Mouse (Mus musculus): ENCODE measurements around the gene Gm11554. TPM values are rescaled to one million over a fixed set of nuclear protein-coding genes. Genes with fewer than 3 reads are reported as not detected.

The Gm11554 gene
- polyA plus RNA-seq (2015; fragmentation: Nextera tagmentation; extraction: Ambion mirVana) = not detected in 2 replicates

GRCm38 (mm10) chr11:99804346-99804745 lies at the start of gene Gm11554:
TSS of gene Gm11554 (minus strand) at chr11:99804446.

GRCm38 (mm10) chr11:99851508-99851907 lies 47.3 kb upstream of the Gm11554 start, which contains the start of gene Krtap4-16:
TSS of gene Krtap4-16 (minus strand) at chr11:99851608.

DNA sequence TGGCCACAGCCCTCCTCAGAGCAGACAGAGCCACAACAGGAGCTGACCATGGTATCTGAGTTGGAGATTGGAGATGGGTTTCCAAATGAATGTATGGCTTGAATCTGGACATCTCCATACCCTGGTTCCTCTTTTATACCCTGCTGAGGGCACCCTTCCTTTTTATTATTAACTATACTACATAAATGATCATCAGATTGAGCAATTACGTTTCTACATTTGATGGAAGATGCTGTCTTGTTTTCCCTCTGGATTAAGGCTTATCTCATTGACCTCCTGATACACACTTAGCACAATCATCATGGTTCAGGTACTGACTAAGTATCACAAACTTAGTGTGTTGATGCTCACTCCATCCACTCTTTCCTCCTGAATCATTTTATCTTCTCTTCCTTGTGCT lies 33.7 kb upstream of the Gm11554 start, which contains the start of gene 2300003K06Rik:
Gene 2300003K06Rik, minus strand, starts transcription at position 101 of the 400 bp plus-strand sequence.

GRCm38 (mm10) chr11:99815566-99815965 lies 11.3 kb upstream of the Gm11554 start, which contains the start of gene Gm11564:
TSS of gene Gm11564 (minus strand) at chr11:99815666.

GRCm38 (mm10) chr11:99809792-99810191 lies 5.5 kb upstream of the Gm11554 start, which contains the start of gene Krtap4-13:
TSS of gene Krtap4-13 (minus strand) at chr11:99809892.

DNA sequence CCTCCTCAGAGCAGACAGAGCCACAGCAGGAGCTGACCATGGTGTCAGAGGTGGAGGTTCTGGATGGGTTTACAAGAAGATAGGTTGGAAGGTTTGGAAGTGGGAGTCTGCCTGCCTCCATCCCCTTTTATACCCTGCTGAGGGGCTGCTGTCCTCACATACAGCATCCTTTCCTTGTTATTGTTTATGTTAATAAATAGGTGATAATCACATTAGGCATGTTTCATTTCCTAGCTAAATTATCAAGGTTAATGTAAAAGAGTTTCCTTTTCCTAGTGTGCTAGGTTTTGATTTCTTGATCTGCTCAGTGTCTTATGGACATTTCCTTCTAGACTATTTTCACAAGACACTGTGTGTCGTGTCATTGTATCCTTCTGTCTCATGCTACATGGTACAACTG lies 5.4 kb downstream of the Gm11554 start, which contains the start of gene Gm11569:
Gene Gm11569, minus strand, starts transcription at position 101 of the 400 bp plus-strand sequence.

DNA sequence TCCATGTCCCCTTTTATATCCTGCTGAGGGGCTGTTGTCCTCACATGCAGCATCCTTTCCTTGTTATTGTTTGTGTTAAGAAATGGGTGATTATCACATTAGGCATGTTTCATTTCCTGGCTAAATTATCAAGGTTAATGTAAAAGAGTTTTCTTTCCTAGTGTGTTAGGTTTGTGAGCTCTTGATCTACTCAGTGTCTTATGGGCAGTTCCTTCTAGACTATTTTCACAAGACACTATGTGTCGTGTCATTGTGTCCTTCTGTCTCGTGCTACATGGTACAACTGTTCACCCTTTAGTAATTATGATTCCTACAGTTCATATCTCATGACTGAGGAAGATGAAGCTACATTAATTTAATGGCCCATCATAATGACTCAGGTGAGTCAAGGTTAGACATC lies 10.9 kb downstream of the Gm11554 start, which contains the start of gene Gm11596:
Gene Gm11596, minus strand, starts transcription at position 101 of the 400 bp plus-strand sequence.

GRCm38 (mm10) chr11:99784900-99785299 lies 19.3 kb downstream of the Gm11554 start, which contains the start of gene Krtap4-9:
TSS of gene Krtap4-9 (plus strand) at chr11:99785200.

GRCm38 (mm10) chr11:99780604-99781003 lies 23.6 kb downstream of the Gm11554 start, which contains the start of gene Krtap4-8:
TSS of gene Krtap4-8 (minus strand) at chr11:99780704.

DNA sequence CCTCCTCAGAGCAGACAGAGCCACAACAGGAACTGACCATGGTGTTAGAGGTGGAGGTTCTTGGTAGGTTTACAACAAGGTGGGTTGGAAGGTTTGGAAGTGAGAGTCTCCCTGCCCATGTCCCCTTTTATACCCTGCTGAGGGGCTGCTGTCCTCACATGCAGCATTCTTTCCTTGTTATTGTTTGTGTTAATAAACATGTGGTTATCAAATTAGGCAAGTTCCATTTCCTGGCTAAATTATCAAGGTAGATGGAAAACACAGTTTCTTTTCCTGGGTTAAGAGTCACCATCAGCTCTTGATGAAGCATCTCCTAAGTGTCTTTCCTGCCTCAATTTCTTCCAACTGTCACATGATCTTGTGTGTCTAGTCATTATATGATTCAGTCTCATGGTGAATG lies 31.4 kb downstream of the Gm11554 start, which contains the start of gene Gm11595:
Gene Gm11595, minus strand, starts transcription at position 101 of the 400 bp plus-strand sequence.

Other genes with a start within 250 kb of the Gm11554 start
- gene Krtap3-2, start 247.6 kb downstream of the Gm11554 start, polyA plus RNA-seq (2015; fragmentation: Nextera tagmentation; extraction: Ambion mirVana) = not detected in 2 replicates
- gene Gm11939, start 245.0 kb downstream of the Gm11554 start, polyA plus RNA-seq (2015; fragmentation: Nextera tagmentation; extraction: Ambion mirVana) = not detected in 2 replicates
- not detected in 2 replicates for gene Krtap3-1, start 237.8 kb downstream of the Gm11554 start, polyA plus RNA-seq (2015; fragmentation: Nextera tagmentation; extraction: Ambion mirVana)
- not detected in 2 replicates for gene Krtap1-5, start 223.4 kb downstream of the Gm11554 start, polyA plus RNA-seq (2015; fragmentation: Nextera tagmentation; extraction: Ambion mirVana)
- gene Krtap1-4, start 220.8 kb downstream of the Gm11554 start, polyA plus RNA-seq (2015; fragmentation: Nextera tagmentation; extraction: Ambion mirVana) = not detected in 2 replicates
- not detected in 2 replicates for gene Krtap1-3, start 213.1 kb downstream of the Gm11554 start, polyA plus RNA-seq (2015; fragmentation: Nextera tagmentation; extraction: Ambion mirVana)
- not detected in 2 replicates for gene Krtap9-3, start 206.3 kb downstream of the Gm11554 start, polyA plus RNA-seq (2015; fragmentation: Nextera tagmentation; extraction: Ambion mirVana)
- not detected in 2 replicates for gene Gm11938, start 201.1 kb downstream of the Gm11554 start, polyA plus RNA-seq (2015; fragmentation: Nextera tagmentation; extraction: Ambion mirVana)
- gene Gm11937, start 194.3 kb downstream of the Gm11554 start, polyA plus RNA-seq (2015; fragmentation: Nextera tagmentation; extraction: Ambion mirVana) = not detected in 2 replicates
- not detected in 2 replicates for gene Krtap2-4, start 189.6 kb downstream of the Gm11554 start, polyA plus RNA-seq (2015; fragmentation: Nextera tagmentation; extraction: Ambion mirVana)
- not detected in 2 replicates for gene Gm11562, start 184.0 kb downstream of the Gm11554 start, polyA plus RNA-seq (2015; fragmentation: Nextera tagmentation; extraction: Ambion mirVana)
- gene Krtap4-1, start 176.2 kb downstream of the Gm11554 start, polyA plus RNA-seq (2015; fragmentation: Nextera tagmentation; extraction: Ambion mirVana) = not detected in 2 replicates
- gene Krtap4-2, start 169.4 kb downstream of the Gm11554 start, polyA plus RNA-seq (2015; fragmentation: Nextera tagmentation; extraction: Ambion mirVana) = not detected in 2 replicates
- gene Krtap4-7, start 160.4 kb downstream of the Gm11554 start, polyA plus RNA-seq (2015; fragmentation: Nextera tagmentation; extraction: Ambion mirVana) = not detected in 2 replicates
- gene Gm11555, start 154.2 kb downstream of the Gm11554 start, polyA plus RNA-seq (2015; fragmentation: Nextera tagmentation; extraction: Ambion mirVana) = not detected in 2 replicates
- not detected in 2 replicates for gene Gm11563, start 145.5 kb downstream of the Gm11554 start, polyA plus RNA-seq (2015; fragmentation: Nextera tagmentation; extraction: Ambion mirVana)
- gene Krtap4-6, start 138.5 kb downstream of the Gm11554 start, polyA plus RNA-seq (2015; fragmentation: Nextera tagmentation; extraction: Ambion mirVana) = not detected in 2 replicates
- not detected in 2 replicates for gene Gm14190, start 113.7 kb downstream of the Gm11554 start, polyA plus RNA-seq (2015; fragmentation: Nextera tagmentation; extraction: Ambion mirVana)
- gene Gm14180, start 70.2 kb downstream of the Gm11554 start, polyA plus RNA-seq (2015; fragmentation: Nextera tagmentation; extraction: Ambion mirVana) = not detected in 2 replicates
- gene Gm11595, start 31.5 kb downstream of the Gm11554 start, polyA plus RNA-seq (2015; fragmentation: Nextera tagmentation; extraction: Ambion mirVana) = not detected in 2 replicates
- not detected in 2 replicates for gene Krtap4-8, start 23.7 kb downstream of the Gm11554 start, polyA plus RNA-seq (2015; fragmentation: Nextera tagmentation; extraction: Ambion mirVana)
- not detected in 2 replicates for gene Krtap4-9, start 19.2 kb downstream of the Gm11554 start, polyA plus RNA-seq (2015; fragmentation: Nextera tagmentation; extraction: Ambion mirVana)
- not detected in 2 replicates for gene Gm11596, start 11.0 kb downstream of the Gm11554 start, polyA plus RNA-seq (2015; fragmentation: Nextera tagmentation; extraction: Ambion mirVana)
- not detected in 2 replicates for gene Gm11569, start 5.5 kb downstream of the Gm11554 start, polyA plus RNA-seq (2015; fragmentation: Nextera tagmentation; extraction: Ambion mirVana)
- not detected in 2 replicates for gene Krtap4-13, start 5.4 kb upstream of the Gm11554 start, polyA plus RNA-seq (2015; fragmentation: Nextera tagmentation; extraction: Ambion mirVana)
- gene Gm11564, start 11.2 kb upstream of the Gm11554 start, polyA plus RNA-seq (2015; fragmentation: Nextera tagmentation; extraction: Ambion mirVana) = not detected in 2 replicates
- gene 2300003K06Rik, start 33.6 kb upstream of the Gm11554 start, polyA plus RNA-seq (2015; fragmentation: Nextera tagmentation; extraction: Ambion mirVana) = not detected in 2 replicates
- not detected in 2 replicates for gene Krtap4-16, start 47.2 kb upstream of the Gm11554 start, polyA plus RNA-seq (2015; fragmentation: Nextera tagmentation; extraction: Ambion mirVana)
- gene Gm11568, start 53.5 kb upstream of the Gm11554 start, polyA plus RNA-seq (2015; fragmentation: Nextera tagmentation; extraction: Ambion mirVana) = not detected in 2 replicates
- gene Gm11559, start 60.0 kb upstream of the Gm11554 start, polyA plus RNA-seq (2015; fragmentation: Nextera tagmentation; extraction: Ambion mirVana) = not detected in 2 replicates
- gene Krtap9-1, start 68.9 kb upstream of the Gm11554 start, polyA plus RNA-seq (2015; fragmentation: Nextera tagmentation; extraction: Ambion mirVana) = not detected in 2 replicates
- gene Gm11567, start 74.7 kb upstream of the Gm11554 start, polyA plus RNA-seq (2015; fragmentation: Nextera tagmentation; extraction: Ambion mirVana) = not detected in 2 replicates
- not detected in 2 replicates for gene Krtap31-1, start 103.5 kb upstream of the Gm11554 start, polyA plus RNA-seq (2015; fragmentation: Nextera tagmentation; extraction: Ambion mirVana)
- gene Gm11565, start 110.3 kb upstream of the Gm11554 start, polyA plus RNA-seq (2015; fragmentation: Nextera tagmentation; extraction: Ambion mirVana) = not detected in 2 replicates
- not detected in 2 replicates for gene Krtap31-2, start 131.8 kb upstream of the Gm11554 start, polyA plus RNA-seq (2015; fragmentation: Nextera tagmentation; extraction: Ambion mirVana)
- gene Krtap9-5, start 144.0 kb upstream of the Gm11554 start, polyA plus RNA-seq (2015; fragmentation: Nextera tagmentation; extraction: Ambion mirVana) = not detected in 2 replicates
- not detected in 2 replicates for gene Krtap29-1, start 174.6 kb upstream of the Gm11554 start, polyA plus RNA-seq (2015; fragmentation: Nextera tagmentation; extraction: Ambion mirVana)
- gene Krtap16-1, start 182.2 kb upstream of the Gm11554 start, polyA plus RNA-seq (2015; fragmentation: Nextera tagmentation; extraction: Ambion mirVana) = 0.15 TPM in 2 replicates
- 3.1 and 3.3 TPM in 2 replicates for gene Krtap17-1, start 189.5 kb upstream of the Gm11554 start, polyA plus RNA-seq (2015; fragmentation: Nextera tagmentation; extraction: Ambion mirVana)
- not detected in 2 replicates for gene Krt33a, start 211.8 kb upstream of the Gm11554 start, polyA plus RNA-seq (2015; fragmentation: Nextera tagmentation; extraction: Ambion mirVana)
- 0.14 and 0.22 TPM in 2 replicates for gene Krt33b, start 225.4 kb upstream of the Gm11554 start, polyA plus RNA-seq (2015; fragmentation: Nextera tagmentation; extraction: Ambion mirVana)
- 0.09 TPM in 1 of 2 replicates, not detected in the other for gene Krt34, start 237.1 kb upstream of the Gm11554 start, polyA plus RNA-seq (2015; fragmentation: Nextera tagmentation; extraction: Ambion mirVana)
- gene Krt31, start 246.1 kb upstream of the Gm11554 start, polyA plus RNA-seq (2015; fragmentation: Nextera tagmentation; extraction: Ambion mirVana) = not detected in 2 replicates